Mouse (Mus musculus): ENCODE data around the gene Hist1h4i. TPM values are rescaled to one million over a fixed set of nuclear protein-coding genes. Genes with fewer than 3 reads are reported as not detected.

Hist1h4i gene
- polyA plus RNA-seq, 1 experiment from 2014 or later, result 5.8 TPM

DNA sequence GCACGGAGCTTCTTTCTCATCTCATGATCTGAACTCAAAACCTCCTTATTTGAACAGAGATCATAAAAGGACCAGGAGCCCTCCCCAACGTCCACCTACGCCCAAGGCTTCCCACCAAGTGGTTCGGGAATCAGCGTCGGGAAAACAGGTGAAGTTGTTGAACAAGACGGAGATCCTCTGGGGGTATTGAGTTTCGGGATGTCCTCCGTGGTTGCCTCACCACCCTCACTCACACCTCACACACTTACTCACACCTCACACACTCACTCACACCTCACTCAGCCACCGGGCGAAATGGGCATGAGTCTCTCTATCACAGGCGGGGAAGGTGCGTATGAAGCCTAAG is 44.3 kb downstream of the Hist1h4i start:
- ATAC-seq (ENCODE audit: low FRiP score, low TSS enrichment) (no peak), DNase-seq (ENCODE audit: low spot score) (no peak)

DNA sequence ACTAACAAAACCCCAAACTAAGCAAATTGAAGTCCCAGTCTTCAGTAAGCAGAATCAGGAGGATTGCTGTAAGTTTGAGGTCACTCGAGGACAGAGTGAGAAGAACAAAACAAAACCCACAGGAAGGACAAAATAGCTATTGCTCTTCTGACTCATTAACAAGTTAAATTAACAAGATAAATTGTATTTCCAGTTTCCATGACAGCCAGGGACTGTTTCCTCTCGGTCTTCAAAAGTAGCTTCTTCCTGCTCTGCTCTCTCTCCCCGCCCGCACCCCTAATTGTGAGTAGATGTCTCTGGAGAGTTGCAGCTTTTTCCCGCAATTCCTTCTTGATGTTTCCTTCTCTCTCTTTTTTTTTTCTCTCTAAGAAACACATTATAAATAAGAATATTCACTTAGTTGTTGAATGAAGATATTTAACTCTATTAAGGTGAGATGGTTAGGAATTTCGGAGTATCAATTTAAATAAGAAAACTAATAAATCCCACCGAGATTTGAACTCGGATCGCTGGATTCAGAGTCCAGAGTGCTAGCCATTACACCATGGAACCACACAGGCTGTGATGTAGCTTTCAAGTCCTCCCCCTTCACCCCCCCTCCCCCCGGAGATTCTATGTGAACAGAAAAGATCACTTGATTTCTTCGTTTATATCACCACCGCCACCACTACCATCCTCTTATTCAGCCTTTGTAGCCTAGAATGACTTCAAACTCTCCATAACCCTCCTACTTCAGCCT is 44.9 kb downstream of the Hist1h4i start:
- peaks cover 17% of the 10 kb centered on the region; the same call in 1 of the 2 replicates for H3K27me3 ChIP-seq (ENCODE audit: control insufficient read depth, insufficient read depth, low read length)
- H3K9me3 ChIP-seq (ENCODE audit: control insufficient read depth, low read length), result 0 out of 2 replicates have a peak, but pooled peaks cover under 1% of the 10 kb centered on the region
- no peak overlapping the region for H3K9ac ChIP-seq (ENCODE audit: low read length)
- H3K36me3 ChIP-seq (ENCODE audit: control insufficient read depth, insufficient read depth, low read length), result no peaks in the 10 kb centered on the region
- WGBS, result 9% methylated on average over 12 of the region's 12 CpGs
- ATAC-seq (ENCODE audit: low FRiP score, low TSS enrichment) (no peak), DNase-seq (ENCODE audit: low spot score) (no peak)
- TF ChIP-seq EP300 (optimal IDR thresholded peaks at IDR 0.05) (no peak), CTCF (IDR thresholded peaks at IDR 0.05; ENCODE audit: low read depth) (no peak)
- H3K4me1 ChIP-seq (replicated peaks; ENCODE audit: control insufficient read depth, insufficient read depth), result no peaks in the 10 kb centered on the region
- peak overlapping the region; percentile 25; the same call in 1 of the 2 replicates for H3K4me3 ChIP-seq (ENCODE audit: low read depth, low read length)
- no peak overlapping the region for H3K27ac ChIP-seq (replicated peaks)
- H3K4me2 ChIP-seq (replicated peaks; ENCODE audit: low read depth), result no peak overlapping the region; the same call in none of the 2 replicates

More for the DNA sequence above, 44.3 kb downstream of the Hist1h4i start:
- Histone ChIP-seq H3K4me2 (replicated peaks; ENCODE audit: low read depth) (no peak overlapping the region; the same call in 1 of the 2 replicates), H3K9ac (ENCODE audit: low read length) (no peak overlapping the region), H3K4me1 (replicated peaks; ENCODE audit: control insufficient read depth, insufficient read depth) (no peaks in the 10 kb centered on the region), H3K36me3 (ENCODE audit: control insufficient read depth, insufficient read depth, low read length) (no peaks in the 10 kb centered on the region), H3K27ac (replicated peaks) (no peak overlapping the region), H3K4me3 (ENCODE audit: low read depth, low read length) (0 out of 2 replicates have a peak overlapping the region, but pooled peaks have one; percentile 3), H3K9me3 (ENCODE audit: control insufficient read depth, low read length) (no peaks in the 10 kb centered on the region), H3K27me3 (ENCODE audit: control insufficient read depth, insufficient read depth, low read length) (peaks cover 17% of the 10 kb centered on the region; the same call in 1 of the 2 replicates)
- TF ChIP-seq EP300 (optimal IDR thresholded peaks at IDR 0.05) (no peak), CTCF (IDR thresholded peaks at IDR 0.05; ENCODE audit: low read depth) (no peak)
- 3% methylated on average over 13 of the region's 13 CpGs for WGBS

DNA sequence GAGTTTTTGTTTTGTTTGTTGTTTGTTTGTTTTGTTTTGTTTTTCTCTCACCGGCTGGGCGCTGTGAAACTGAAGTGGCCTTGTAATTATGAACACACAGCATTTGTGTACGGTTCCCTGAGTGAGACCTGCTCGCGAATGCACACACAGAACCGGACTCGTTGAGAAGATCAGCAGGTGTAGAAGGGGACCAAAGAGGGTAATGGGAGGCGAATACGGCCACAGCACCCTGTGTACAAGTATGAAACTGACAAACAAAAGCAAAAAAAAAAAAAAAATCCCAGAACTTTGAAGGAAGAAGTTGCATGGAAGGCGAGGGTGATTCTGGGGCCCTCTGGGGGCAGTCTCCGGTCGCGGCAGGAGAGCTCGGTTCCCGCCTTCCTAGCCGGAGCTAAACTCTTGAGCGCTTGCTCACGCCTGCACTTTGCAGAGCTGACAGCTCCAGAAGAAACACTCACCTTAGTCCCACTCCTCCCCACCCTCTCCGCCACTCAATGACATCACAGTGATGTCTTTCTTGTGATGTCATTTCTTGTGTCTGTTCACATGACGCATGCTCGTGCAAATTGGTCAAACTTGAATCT is 45.7 kb downstream of the Hist1h4i start:
- DNase-seq (ENCODE audit: low spot score) (peak; percentile 56), ATAC-seq (ENCODE audit: low FRiP score, low TSS enrichment) (peak; percentile 42; the same call in 1 of the 2 replicates)
- Histone ChIP-seq H3K9me3 (ENCODE audit: control insufficient read depth, low read length) (0 out of 2 replicates have a peak, but pooled peaks cover 3% of the 10 kb centered on the region), H3K4me3 (ENCODE audit: low read depth, low read length) (peak overlapping the region; percentile 25), H3K36me3 (ENCODE audit: control insufficient read depth, insufficient read depth, low read length) (no peaks in the 10 kb centered on the region), H3K4me2 (replicated peaks; ENCODE audit: low read depth) (peak overlapping the region; percentile 47), H3K9ac (ENCODE audit: low read length) (no peak overlapping the region), H3K27me3 (ENCODE audit: control insufficient read depth, insufficient read depth, low read length) (peaks cover 17% of the 10 kb centered on the region; the same call in 1 of the 2 replicates), H3K27ac (replicated peaks) (no peak overlapping the region), H3K4me1 (replicated peaks; ENCODE audit: control insufficient read depth, insufficient read depth) (no peaks in the 10 kb centered on the region)
- 2% methylated on average over 21 of the region's 21 CpGs for WGBS
- TF ChIP-seq CTCF (IDR thresholded peaks at IDR 0.05; ENCODE audit: low read depth) (peak; percentile 39; the same call in 1 of the 2 replicates), EP300 (optimal IDR thresholded peaks at IDR 0.05) (no peak)

DNA sequence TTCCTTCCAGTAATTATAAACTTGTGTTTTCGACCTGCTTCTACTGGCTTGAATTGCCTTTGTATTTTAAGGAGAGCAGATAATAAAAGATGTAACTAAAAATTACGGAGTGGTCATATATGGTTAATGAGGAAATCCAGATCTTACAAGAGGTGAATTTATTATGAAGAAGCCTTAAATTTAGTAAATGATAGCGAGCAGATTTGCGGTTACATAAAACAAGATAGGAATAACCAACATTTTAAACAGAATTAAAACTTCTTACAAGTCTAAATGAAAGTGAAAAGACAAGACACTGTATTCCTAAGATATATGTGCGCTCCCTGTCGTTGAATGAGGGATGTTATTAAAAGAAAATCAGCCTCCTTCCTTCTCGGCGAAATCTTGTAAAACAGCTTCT is 46.3 kb downstream of the Hist1h4i start:
- H3K4me1 ChIP-seq (replicated peaks; ENCODE audit: control insufficient read depth, insufficient read depth), result no peaks in the 10 kb centered on the region
- peak overlapping the region; percentile 25 for H3K4me3 ChIP-seq (ENCODE audit: low read depth, low read length)
- WGBS, result 9% methylated on average over 8 of the region's 8 CpGs
- no peak for TF ChIP-seq EP300 (optimal IDR thresholded peaks at IDR 0.05)
- TF ChIP-seq CTCF (IDR thresholded peaks at IDR 0.05; ENCODE audit: low read depth), result no peak
- no peaks in the 10 kb centered on the region for H3K36me3 ChIP-seq (ENCODE audit: control insufficient read depth, insufficient read depth, low read length)
- no peak overlapping the region for H3K9ac ChIP-seq (ENCODE audit: low read length)
- H3K9me3 ChIP-seq (ENCODE audit: control insufficient read depth, low read length), result 0 out of 2 replicates have a peak, but pooled peaks cover 3% of the 10 kb centered on the region
- ATAC-seq (ENCODE audit: low FRiP score, low TSS enrichment) (no peak), DNase-seq (ENCODE audit: low spot score) (no peak)
- no peak overlapping the region for H3K27ac ChIP-seq (replicated peaks)
- peaks cover 17% of the 10 kb centered on the region; the same call in 1 of the 2 replicates for H3K27me3 ChIP-seq (ENCODE audit: control insufficient read depth, insufficient read depth, low read length)
- peak overlapping the region; percentile 47 for H3K4me2 ChIP-seq (replicated peaks; ENCODE audit: low read depth)

DNA sequence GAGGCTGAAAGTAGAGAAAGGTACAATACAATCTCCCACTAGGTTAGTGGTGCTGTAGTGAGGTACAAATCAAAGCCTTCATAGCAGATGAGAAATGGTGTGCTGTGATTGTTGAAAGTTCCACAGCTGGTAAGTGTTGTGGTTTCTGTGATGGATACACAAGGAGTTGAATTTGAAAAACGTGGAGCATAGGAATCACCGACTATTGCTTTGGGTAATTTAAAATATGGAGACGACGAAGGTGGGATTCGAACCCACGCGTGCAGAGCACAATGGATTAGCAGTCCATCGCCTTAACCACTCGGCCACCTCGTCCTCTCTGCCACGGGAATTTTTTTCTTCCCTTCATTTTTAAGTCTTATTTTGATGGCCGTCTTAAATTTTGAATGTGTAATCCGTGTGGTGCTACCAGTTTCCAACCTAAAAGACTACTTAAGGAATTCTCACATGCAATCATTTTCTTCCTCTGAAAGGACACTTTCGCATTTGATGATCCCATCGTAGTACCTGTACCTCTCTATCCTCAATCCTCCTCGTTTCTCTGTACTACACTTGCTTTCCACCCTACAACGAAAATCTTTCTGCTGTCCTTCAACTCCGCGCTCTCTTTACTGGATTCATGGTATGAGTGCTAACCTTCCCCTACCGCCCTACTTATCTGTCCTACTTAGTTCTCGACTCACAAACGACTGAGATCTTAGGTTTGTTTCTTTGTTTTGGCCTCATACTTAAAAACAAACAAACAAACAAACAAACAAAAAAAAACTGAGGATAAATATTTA is 47.0 kb downstream of the Hist1h4i start:
- TF ChIP-seq EP300 (optimal IDR thresholded peaks at IDR 0.05) (no peak), CTCF (IDR thresholded peaks at IDR 0.05; ENCODE audit: low read depth) (no peak)
- H3K4me1 ChIP-seq (replicated peaks; ENCODE audit: control insufficient read depth, insufficient read depth), result no peaks in the 10 kb centered on the region

More for the DNA sequence above, 47.0 kb downstream of the Hist1h4i start:
- H3K4me2 ChIP-seq (replicated peaks; ENCODE audit: low read depth), result no peak overlapping the region
- no peak overlapping the region for H3K27ac ChIP-seq (replicated peaks)
- H3K9ac ChIP-seq (ENCODE audit: low read length), result no peak overlapping the region
- ATAC-seq (ENCODE audit: low FRiP score, low TSS enrichment) (no peak), DNase-seq (ENCODE audit: low spot score) (no peak)
- WGBS, result 9% methylated on average over 22 of the region's 22 CpGs
- no peaks in the 10 kb centered on the region for H3K36me3 ChIP-seq (ENCODE audit: control insufficient read depth, insufficient read depth, low read length)
- H3K4me3 ChIP-seq (ENCODE audit: low read depth, low read length), result no peak overlapping the region
- 0 out of 2 replicates have a peak, but pooled peaks cover 3% of the 10 kb centered on the region for H3K9me3 ChIP-seq (ENCODE audit: control insufficient read depth, low read length)
- peaks cover 17% of the 10 kb centered on the region; the same call in 1 of the 2 replicates for H3K27me3 ChIP-seq (ENCODE audit: control insufficient read depth, insufficient read depth, low read length)
